Mouse (Mus musculus) lung, postnatal 0 days (tissue): ENCODE measurements around the gene B4galt7. TPM values are rescaled to one million over a fixed set of nuclear protein-coding genes. Genes with fewer than 3 reads are reported as not detected.
"Not testable (repeated sequence)": the region's sequence is repeated elsewhere in the genome, so short reads cannot be mapped to it uniquely, and the experiment has no call there.

Source experiments
- ATAC-seq: fragments of 200-750 bp; cut with Nextera tagmentation; 2 replicates; pipeline ENCODE4 v1.8.0; 2017; ENCODE audit warnings: moderate library complexity
- DNase-seq: peaks from one replicate; pipeline ENCODE4 v3.0.0-alpha.2; 2016; ENCODE audit warnings: low spot score
- H3K27ac ChIP-seq: fragments of 300-500 bp; sonication (generic); 2 replicates; pipeline ENCODE4 v1.5.1; 2014; ENCODE audit warnings: antibody characterized with exemption, mild to moderate bottlenecking, low read length, mixed read lengths
- H3K27me3 ChIP-seq: fragments of 300-500 bp; sonication (generic); replicated peaks from 2 replicates; pipeline ENCODE4 v1.6.1; 2014; ENCODE audit warnings: low read length, mixed read lengths; ENCODE audit not compliant: insufficient read depth
- H3K36me3 ChIP-seq: fragments of 300-500 bp; sonication (generic); 2 replicates; pipeline ENCODE4 v1.6.1; 2014; ENCODE audit warnings: low read length, mixed read lengths; ENCODE audit not compliant: insufficient read depth
- H3K4me1 ChIP-seq: fragments of 300-500 bp; sonication (generic); 2 replicates; pipeline ENCODE4 v1.6.1; 2014; ENCODE audit warnings: antibody characterized with exemption, low read depth, low read length, mixed read lengths; ENCODE audit not compliant: insufficient read depth
- H3K4me2 ChIP-seq: fragments of 300-500 bp; sonication (generic); replicated peaks from 2 replicates; pipeline ENCODE4 v1.6.1; 2014; ENCODE audit warnings: low read depth, mild to moderate bottlenecking, low read length, moderate library complexity, mixed read lengths
- H3K4me3 ChIP-seq: fragments of 300-500 bp; sonication (generic); 2 replicates; pipeline ENCODE4 v1.5.1; 2014; ENCODE audit warnings: low read depth, low read length
- H3K9ac ChIP-seq: fragments of 300-500 bp; sonication (generic); replicated peaks from 2 replicates; pipeline ENCODE4 v1.6.1; 2014; ENCODE audit warnings: low read depth, mild to moderate bottlenecking
- H3K9me3 ChIP-seq: fragments of 300-500 bp; sonication (generic); 2 replicates; pipeline ENCODE4 v1.6.1; 2016; ENCODE audit warnings: low read length, mixed read lengths
- CTCF ChIP-seq: IDR thresholded peaks from 2 replicates; pipeline ENCODE4 v1.5.1; 2016; ENCODE audit warnings: antibody characterized with exemption, mild to moderate bottlenecking
- EP300 ChIP-seq: IDR thresholded peaks from 2 replicates; pipeline ENCODE4 v1.6.1; 2016; ENCODE audit warnings: antibody characterized with exemption, mild to moderate bottlenecking, control low read depth
- WGBS: fragments of 180-500 bp; shearing (Covaris S2); extraction: QIAGEN DNeasy Blood & Tissue Kit; methylation state at CpG from one replicate; pipeline ENCODE4 v1.1.7; 2014; 5-methylcytosine and 5-hydroxymethylcytosine counted together
- polyA plus RNA-seq: library from polyadenylated mRNA; unstranded; fragments of >200 nt; fragmentation: Nextera tagmentation; extraction: Ambion mirVana; gene quantifications from 2 replicates; pipeline ENCODE4 v1.2.1, GENCODE M21; 2015

The B4galt7 gene
- 20.6 and 22.1 TPM in 2 replicates for polyA plus RNA-seq

- Histone ChIP-seq H3K9me3 (no peaks in the 10 kb centered on the region), H3K4me3 (peak within 1 kb of the TSS; percentile 83), H3K9ac (peak within 1 kb of the TSS; percentile 64), H3K27me3 (no peaks in the 10 kb centered on the region), H3K27ac (peak within 1 kb of the TSS; percentile 54), H3K4me2 (peak within 1 kb of the TSS; percentile 76), H3K36me3 (peaks cover 21% of the 10 kb centered on the region; the same call in 1 of the 2 replicates), H3K4me1 (no peaks in the 10 kb centered on the region; the same call in 1 of the 2 replicates)
- DNase-seq (peak; percentile 88), ATAC-seq (peak; percentile 96)
- no peak for TF ChIP-seq CTCF
- TF ChIP-seq EP300: no peak
- 7% methylated on average over 48 of the region's 51 CpGs for WGBS
Measured at GRCm38 (mm10) chr13:55599566-55600540, at the start of gene B4galt7. TSS of gene B4galt7 (plus strand) at chr13:55599896.

- ATAC-seq (no peak), DNase-seq (no peak)
- Histone ChIP-seq H3K27me3 (no peaks in the 10 kb centered on the region), H3K4me2 (no peak overlapping the region), H3K4me3 (no peak overlapping the region), H3K9me3 (no peaks in the 10 kb centered on the region), H3K27ac (no peak overlapping the region), H3K36me3 (peaks cover 30% of the 10 kb centered on the region; the same call in 1 of the 2 replicates), H3K9ac (no peak overlapping the region), H3K4me1 (no peaks in the 10 kb centered on the region)
- no peak for TF ChIP-seq CTCF
- no peak for TF ChIP-seq EP300
- 87% methylated on average over 9 of the region's 9 CpGs for WGBS
Measured at GRCm38 (mm10) chr13:55555921-55556320, 43.8 kb upstream of the B4galt7 start.

GRCm38 (mm10) chr13:55557499-55557898 is 42.2 kb upstream of the B4galt7 start:
- no peak for TF ChIP-seq EP300
- TF ChIP-seq CTCF: no peak
- Histone ChIP-seq H3K4me2 (no peak overlapping the region), H3K4me1 (no peaks in the 10 kb centered on the region), H3K27me3 (no peaks in the 10 kb centered on the region), H3K9me3 (no peaks in the 10 kb centered on the region), H3K27ac (peak overlapping the region; percentile 20), H3K36me3 (peaks cover 24% of the 10 kb centered on the region; the same call in 1 of the 2 replicates), H3K4me3 (no peak overlapping the region), H3K9ac (no peak overlapping the region)
- peak; percentile 88 for ATAC-seq
- DNase-seq: peak; percentile 89
- 53% methylated on average over 6 of the region's 6 CpGs for WGBS

- ATAC-seq (peak; percentile 53), DNase-seq (peak; percentile 57)
- WGBS: 79% methylated on average over 7 of the region's 7 CpGs
- TF ChIP-seq EP300: no peak
- no peak for TF ChIP-seq CTCF
- Histone ChIP-seq H3K9me3 (no peaks in the 10 kb centered on the region), H3K4me1 (no peaks in the 10 kb centered on the region), H3K27me3 (no peaks in the 10 kb centered on the region), H3K9ac (no peak overlapping the region), H3K36me3 (no peaks in the 10 kb centered on the region), H3K4me2 (no peak overlapping the region), H3K4me3 (no peak overlapping the region), H3K27ac (no peak overlapping the region)
Measured at GRCm38 (mm10) chr13:55563266-55563879, 36.3 kb upstream of the B4galt7 start.

- no peak for TF ChIP-seq CTCF
- no peak for TF ChIP-seq EP300
- Histone ChIP-seq H3K4me3 (no peak overlapping the region), H3K4me2 (no peak overlapping the region), H3K9ac (no peak overlapping the region), H3K36me3 (no peaks in the 10 kb centered on the region), H3K9me3 (no peaks in the 10 kb centered on the region), H3K4me1 (peaks cover 9% of the 10 kb centered on the region; the same call in 1 of the 2 replicates), H3K27ac (no peak overlapping the region), H3K27me3 (no peaks in the 10 kb centered on the region)
- DNase-seq: no peak
- ATAC-seq: no peak
- 88% methylated on average over 6 of the region's 6 CpGs for WGBS
Measured at GRCm38 (mm10) chr13:55567001-55567400, 32.7 kb upstream of the B4galt7 start.

- Histone ChIP-seq H3K9me3 (no peaks in the 10 kb centered on the region), H3K4me1 (peaks cover 9% of the 10 kb centered on the region; the same call in 1 of the 2 replicates), H3K4me2 (no peak overlapping the region), H3K27me3 (no peaks in the 10 kb centered on the region), H3K27ac (no peak overlapping the region), H3K36me3 (no peaks in the 10 kb centered on the region), H3K9ac (no peak overlapping the region), H3K4me3 (no peak overlapping the region)
- 95% methylated on average over 2 of the region's 2 CpGs for WGBS
- DNase-seq: no peak
- TF ChIP-seq EP300 (no peak), CTCF (no peak)
- ATAC-seq: no peak
Measured at GRCm38 (mm10) chr13:55567949-55568348, 31.7 kb upstream of the B4galt7 start.

GRCm38 (mm10) chr13:55568524-55568923 is 31.2 kb upstream of the B4galt7 start:
- not testable (repeated sequence) for H3K4me3 ChIP-seq, ATAC-seq
- WGBS: 84% methylated on average over 4 of the region's 4 CpGs

More at GRCm38 (mm10) chr13:55568524-55568923, 31.2 kb upstream of the B4galt7 start:
- H3K9me3 ChIP-seq, H3K27me3 ChIP-seq, H3K9ac ChIP-seq, H3K36me3 ChIP-seq, H3K27ac ChIP-seq, H3K4me1 ChIP-seq, DNase-seq, H3K4me2 ChIP-seq: not testable (repeated sequence)
